Mouse (Mus musculus) heart, postnatal 0 days (tissue): ENCODE data around the gene Gfer.

Experiments
- CTCF ChIP-seq: IDR thresholded peaks from 2 replicates; pipeline ENCODE4 v1.5.1; 2016; ENCODE audit warnings: antibody characterized with exemption, control low read depth, low read depth
- EP300 ChIP-seq: IDR thresholded peaks from 2 replicates; pipeline ENCODE4 v1.6.1; 2016; ENCODE audit warnings: antibody characterized with exemption, low read depth

DNA sequence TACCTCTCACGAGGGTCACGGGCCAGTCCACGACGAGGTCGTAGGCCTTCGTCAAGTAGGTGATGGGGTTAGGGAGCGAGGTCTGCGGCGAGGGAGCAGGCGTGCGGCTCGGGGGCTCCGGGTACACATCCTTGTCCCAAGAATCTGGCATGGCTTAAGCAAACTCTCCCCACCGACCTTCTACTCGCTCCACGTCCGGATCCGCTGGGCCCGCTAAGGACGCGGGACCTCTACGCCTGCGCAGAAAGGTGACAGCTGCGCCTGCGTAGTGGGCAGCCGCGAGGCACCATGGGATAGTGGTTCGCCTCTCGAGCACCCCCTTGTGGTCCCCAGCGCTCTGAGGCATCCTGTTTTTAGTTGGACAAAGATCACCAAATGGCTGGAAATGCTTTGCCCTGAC, 28.2 kb upstream of the Gfer start, which contains the start of gene Ndufb10:
- TF ChIP-seq EP300 = no peak
- peak; percentile 95 for TF ChIP-seq CTCF
